Mouse (Mus musculus) liver (tissue): ENCODE data around the gene Astn1.

Experiments used
- DNase-seq: peaks from one replicate; pipeline ENCODE4 v3.0.0-alpha.2; 2020; ENCODE audit warnings: mixed read lengths

Gene Astn1

DNA sequence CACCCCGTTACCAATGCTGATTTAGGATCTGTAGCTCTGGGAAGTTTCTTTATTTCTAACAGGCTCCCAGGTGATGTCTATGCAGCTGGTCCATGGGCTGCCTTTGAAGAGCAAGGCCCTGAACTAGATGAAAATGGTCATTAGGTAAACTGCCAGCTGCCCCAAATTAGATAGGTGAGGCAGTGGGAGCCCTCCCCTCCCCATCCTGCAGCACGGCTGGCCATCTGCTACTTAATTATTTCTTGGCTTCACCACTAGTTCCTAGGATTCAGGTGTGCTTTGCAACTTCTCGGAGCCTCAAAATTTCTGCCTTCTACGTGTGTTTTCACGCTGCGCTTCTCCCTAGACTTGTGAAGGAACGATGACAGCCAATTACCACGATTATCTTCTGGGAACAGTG, 59.4 kb downstream of the Astn1 start:
- DNase-seq, result no peak

DNA sequence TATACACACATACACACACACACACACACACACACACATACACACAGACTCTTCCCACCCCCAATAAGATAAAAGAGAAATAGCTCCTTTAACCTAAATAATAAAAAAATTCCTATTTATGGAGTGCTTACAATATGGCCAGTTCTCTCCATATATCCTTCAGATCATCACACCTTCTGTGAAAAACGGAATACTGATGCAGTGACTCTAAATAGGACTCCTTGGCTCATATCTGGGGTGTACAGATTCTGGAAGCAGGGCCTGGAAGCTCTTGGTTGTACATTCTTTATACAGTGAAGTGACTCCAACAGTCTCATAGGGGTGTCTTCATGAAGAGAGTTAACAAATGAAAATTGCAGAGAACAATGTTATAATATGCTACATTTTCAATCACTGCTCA, 60.7 kb downstream of the Astn1 start:
- no peak for DNase-seq

DNA sequence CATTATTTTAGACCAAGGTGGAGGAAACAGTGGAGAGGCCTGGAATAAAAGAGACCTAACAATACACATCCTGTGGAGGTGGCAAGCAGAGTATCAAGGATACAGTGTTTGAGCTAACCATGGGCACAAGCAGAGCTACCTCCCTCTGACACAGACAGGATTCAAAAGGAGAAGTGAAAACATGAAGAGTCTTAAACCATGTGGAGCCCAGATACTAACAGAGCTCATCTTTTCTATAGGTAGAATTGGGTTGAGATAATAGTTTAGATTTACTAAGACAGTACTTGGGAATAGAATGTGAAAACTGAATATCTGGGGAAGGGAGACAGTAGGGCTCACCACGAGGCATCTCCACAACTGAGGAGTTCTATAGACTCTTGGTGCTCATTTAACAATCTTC, 84.0 kb downstream of the Astn1 start:
- no peak for DNase-seq

- no peak for DNase-seq
These were observed 85.9 kb downstream of the Astn1 start for GRCm38 (mm10) chr1:158447956-158448355.

DNA sequence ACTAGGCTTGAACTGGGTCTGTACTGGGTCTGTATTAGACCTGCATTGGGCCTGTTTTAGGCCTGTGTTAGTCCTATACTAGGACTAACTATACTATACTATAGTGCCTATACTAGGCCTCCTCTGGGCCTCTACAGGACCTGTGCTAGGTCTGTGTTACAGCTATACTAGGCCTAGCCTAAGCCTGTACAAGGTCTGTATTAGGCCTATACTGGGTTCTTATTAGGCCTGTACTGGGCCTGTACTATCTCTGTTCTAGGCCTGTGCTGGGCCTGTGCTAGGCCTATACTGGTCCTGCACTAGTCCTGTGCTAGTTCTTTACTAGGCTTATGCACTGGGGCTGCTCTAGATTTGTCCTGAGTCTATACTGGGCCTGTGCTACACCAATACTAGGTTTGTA, 90.6 kb downstream of the Astn1 start:
- no peak for DNase-seq

DNA sequence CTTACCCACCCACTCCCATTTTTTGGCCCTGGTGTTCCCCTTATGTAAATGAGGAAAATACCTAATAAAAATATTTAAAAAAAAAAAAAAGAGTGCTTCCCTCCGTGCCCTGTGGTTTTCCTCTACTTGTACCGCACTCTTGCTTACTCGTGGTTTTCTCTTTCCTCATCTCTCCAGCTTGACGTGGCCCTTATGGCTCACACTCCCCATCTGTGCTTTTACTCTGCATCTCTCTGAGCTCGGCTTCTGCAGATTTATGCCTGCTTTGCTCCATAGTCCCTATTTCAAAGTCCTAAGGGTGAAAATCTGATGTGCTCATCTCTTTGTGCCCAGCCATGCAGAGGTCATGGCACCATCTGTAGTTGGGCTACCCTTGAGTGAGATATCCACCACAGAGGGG, 91.5 kb downstream of the Astn1 start:
- no peak for DNase-seq

DNA sequence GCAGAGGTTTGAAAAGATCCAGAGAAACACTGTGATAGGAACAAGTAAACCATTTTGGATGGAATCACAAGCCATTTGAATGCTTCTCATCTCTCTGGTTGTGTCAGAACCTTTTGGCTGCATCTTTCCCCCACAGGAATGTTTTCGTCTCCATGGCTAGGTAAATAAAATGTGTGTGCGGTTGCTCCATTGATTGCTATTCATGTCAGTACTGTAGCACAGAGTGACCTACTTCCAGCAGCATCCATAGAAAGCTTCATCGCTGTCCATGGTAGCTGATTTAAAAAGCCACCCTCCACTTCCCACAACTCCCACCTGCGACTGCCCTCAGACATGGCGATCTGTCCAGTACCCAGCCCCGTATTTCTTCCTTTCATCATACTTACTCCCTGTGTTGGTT, 101.9 kb downstream of the Astn1 start:
- DNase-seq, result no peak

DNA sequence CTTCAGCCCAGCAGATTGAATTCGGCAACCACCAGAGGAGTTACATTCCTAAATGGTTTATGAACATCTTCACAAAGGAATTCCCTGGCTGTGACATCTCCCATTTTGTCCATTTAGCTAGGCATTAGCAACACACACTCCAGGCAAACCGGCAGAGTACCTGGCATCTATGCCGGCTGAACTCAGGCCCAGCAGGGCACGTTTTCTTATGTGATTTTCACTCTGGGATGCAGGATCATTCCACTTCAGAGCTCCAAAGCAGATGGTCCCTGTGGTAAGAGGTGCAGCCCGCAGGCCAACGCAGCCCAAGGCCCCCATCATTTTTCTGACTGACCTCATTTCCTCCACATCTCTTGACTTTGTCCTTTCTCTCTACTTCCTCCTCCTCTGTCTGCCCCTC, 103.2 kb downstream of the Astn1 start:
- no peak for DNase-seq

DNA sequence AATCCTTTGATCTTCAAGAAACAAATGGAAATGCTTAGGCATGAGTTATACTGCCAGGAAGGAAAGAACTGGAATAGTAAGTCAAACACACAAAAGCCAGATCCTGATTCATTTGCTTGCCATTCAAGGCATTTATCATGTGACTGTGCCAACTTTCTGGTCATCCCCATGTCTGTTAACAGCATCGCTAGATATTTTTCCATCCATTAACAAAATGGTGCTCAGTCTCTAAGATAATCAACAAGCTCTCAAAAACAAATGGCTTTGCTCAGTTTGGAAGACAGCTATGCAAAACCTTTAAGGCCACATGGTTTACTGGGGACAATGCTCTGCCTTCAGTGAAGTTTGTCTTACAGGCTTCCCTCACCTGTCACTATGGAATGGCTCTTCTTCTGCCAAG, 115.8 kb downstream of the Astn1 start:
- no peak for DNase-seq

DNA sequence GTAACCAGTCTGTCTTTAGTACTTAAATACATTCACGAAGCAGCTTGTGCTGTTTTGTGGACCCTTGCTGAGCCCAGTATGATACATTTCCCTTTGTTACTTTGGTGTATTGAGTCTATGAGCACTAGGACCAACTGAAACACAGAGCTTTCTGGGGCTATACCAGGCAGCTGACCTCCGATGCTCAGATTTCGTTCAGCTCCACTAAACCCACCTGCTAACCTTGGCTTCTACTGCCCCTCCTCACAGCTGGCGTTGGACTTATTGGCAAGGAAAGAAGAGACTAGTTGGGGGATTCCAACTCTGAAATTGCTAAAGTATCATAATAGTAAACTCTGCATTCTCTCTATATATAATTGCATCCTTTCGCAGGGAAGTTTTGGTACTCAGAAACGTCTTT, 118.2 kb downstream of the Astn1 start:
- DNase-seq, result no peak

GRCm38 (mm10) chr1:158483733-158484132, 121.7 kb downstream of the Astn1 start:
- no peak for DNase-seq

- no peak for DNase-seq
These were observed 127.5 kb downstream of the Astn1 start for GRCm38 (mm10) chr1:158489521-158490021.

GRCm38 (mm10) chr1:158490175-158490574, 128.1 kb downstream of the Astn1 start:
- no peak for DNase-seq

- DNase-seq, result no peak
These were observed 131.2 kb downstream of the Astn1 start for GRCm38 (mm10) chr1:158493289-158493688.

DNA sequence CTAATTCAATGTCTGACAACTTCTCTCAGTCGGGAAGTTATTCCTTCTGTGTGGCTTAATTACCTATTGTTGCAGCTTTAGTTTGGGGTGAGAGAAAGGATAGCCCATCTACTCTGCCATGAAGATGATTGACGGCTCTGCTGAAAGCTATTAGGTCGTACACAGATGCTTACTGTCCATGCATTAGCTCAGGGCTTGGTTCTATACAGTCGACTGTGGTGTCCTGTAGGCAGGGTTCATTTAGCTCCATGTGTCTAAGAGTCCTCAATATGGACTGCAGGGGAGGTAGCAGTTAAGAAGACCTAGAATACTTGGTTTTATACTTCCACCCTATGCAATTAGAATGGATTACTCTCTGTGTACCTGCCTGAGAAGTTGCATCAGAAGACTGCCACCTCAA, 138.1 kb downstream of the Astn1 start:
- DNase-seq, result no peak

GRCm38 (mm10) chr1:158501019-158501418, 138.9 kb downstream of the Astn1 start:
- no peak for DNase-seq

- no peak for DNase-seq
These were observed 145.5 kb downstream of the Astn1 start for GRCm38 (mm10) chr1:158507610-158508009.

GRCm38 (mm10) chr1:158509112-158509855, 147.2 kb downstream of the Astn1 start:
- no peak for DNase-seq

DNA sequence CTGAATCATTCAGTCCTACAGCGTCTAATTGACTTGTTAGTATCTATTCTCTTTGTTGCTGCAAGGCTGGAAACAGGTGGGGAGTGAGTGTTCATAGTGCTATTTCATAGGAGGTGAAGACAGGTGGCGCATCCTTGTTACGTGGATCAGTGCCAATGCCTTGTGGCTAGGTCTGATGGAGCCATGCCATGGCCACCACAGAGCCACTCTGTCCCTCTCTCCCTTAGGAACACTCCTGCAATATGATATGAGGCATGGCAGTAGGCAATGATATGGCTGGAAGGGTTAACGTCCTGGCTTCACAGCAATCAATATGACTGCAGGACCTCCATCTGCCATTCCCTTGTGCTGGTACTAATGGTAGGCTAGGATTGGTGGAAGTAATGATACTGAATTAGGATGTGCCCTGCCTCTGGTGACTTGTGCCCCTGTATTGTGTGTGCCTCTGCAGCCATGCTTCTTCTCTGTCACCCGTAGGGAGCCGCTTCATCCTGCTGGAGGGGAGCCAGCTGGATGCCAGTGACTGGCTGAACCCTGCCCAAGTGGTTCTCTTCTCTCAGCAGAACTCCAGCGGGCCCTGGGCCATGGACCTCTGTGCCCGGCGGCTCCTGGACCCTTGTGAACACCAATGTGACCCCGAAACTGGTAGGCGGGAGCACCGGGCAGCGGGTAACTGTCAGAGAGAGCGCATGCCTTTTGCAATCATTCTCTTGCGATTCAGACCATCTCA, 148.6 kb downstream of the Astn1 start:
- DNase-seq, result no peak

- no peak for DNase-seq
These were observed 150.0 kb downstream of the Astn1 start for GRCm38 (mm10) chr1:158512089-158512488.

GRCm38 (mm10) chr1:158512636-158513035, 150.6 kb downstream of the Astn1 start:
- no peak for DNase-seq

- no peak for DNase-seq
These were observed 151.5 kb downstream of the Astn1 start for GRCm38 (mm10) chr1:158513572-158513971.

DNA sequence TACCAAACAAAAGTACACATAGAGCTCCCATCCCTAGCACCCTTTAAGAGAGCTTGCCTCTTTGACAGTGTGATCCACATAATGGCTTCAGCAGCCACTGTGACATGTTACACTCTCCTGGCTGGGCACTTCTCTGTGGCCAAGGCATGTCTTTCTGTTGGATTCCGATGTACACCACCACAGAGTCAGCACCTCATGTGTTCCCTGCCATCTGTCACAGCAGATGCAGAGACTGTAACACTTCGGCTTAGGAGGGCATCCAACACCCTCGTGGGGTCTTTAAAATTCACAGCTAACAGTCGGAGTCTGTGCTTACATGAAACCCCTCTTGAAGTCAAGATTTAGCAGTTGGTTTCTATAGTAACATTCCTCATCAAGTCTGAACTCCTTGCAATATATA, 154.5 kb downstream of the Astn1 start:
- no peak for DNase-seq

- DNase-seq, result no peak
These were observed 174.1 kb downstream of the Astn1 start for GRCm38 (mm10) chr1:158536195-158536594.
